Mouse (Mus musculus) urinary bladder, adult 2 months (tissue): ENCODE data around the gene Snrnp48. TPM values are rescaled to one million over a fixed set of nuclear protein-coding genes. Genes with fewer than 3 reads are reported as not detected.
A peak's percentile ranks its signal among the peaks of the same experiment; 100 is the strongest.

ENCODE experiments used
- DNase-seq: peaks from one replicate; pipeline ENCODE4 v3.0.0; 2022; ENCODE audit warnings: low spot score
- polyA plus RNA-seq: library from polyadenylated mRNA; depleted of rRNA; stranded (reverse); fragments of >200 nt; gene quantifications from 2 replicates; pipeline ENCODE4 v1.2.3, GENCODE M21; 2012; rRNA removed

The Snrnp48 gene
- 29.0 and 32.7 TPM in 2 replicates for polyA plus RNA-seq

- peak; percentile 73 for DNase-seq
These were observed at the start of gene Snrnp48 for GRCm38 (mm10) chr13:38204702-38205482. TSS of gene Snrnp48 (plus strand) at chr13:38204938.

GRCm38 (mm10) chr13:38155523-38155922, 49.2 kb upstream of the Snrnp48 start:
- no peak for DNase-seq

DNA sequence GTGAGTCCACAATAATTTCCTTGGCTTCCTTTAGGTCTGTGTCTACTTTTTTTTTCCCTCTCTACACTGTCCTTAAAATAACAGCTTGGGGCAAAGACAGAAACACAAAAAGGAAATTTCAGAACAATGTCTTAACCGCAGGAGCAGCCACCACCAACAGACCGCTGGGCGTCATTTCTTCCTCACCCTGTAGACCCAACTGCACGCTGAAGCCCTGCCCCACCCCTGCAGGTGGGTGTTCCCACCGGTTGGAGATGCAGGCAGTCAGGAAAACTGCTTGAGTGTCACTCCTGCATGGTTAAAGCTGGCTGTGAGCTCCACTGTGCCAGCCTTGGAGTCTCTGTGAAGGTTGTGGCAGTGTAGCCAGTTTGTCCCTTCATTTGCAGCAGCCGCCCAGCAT, 47.1 kb upstream of the Snrnp48 start:
- no peak for DNase-seq

- DNase-seq = no peak
These were observed 42.7 kb upstream of the Snrnp48 start for GRCm38 (mm10) chr13:38162002-38162401.

DNA sequence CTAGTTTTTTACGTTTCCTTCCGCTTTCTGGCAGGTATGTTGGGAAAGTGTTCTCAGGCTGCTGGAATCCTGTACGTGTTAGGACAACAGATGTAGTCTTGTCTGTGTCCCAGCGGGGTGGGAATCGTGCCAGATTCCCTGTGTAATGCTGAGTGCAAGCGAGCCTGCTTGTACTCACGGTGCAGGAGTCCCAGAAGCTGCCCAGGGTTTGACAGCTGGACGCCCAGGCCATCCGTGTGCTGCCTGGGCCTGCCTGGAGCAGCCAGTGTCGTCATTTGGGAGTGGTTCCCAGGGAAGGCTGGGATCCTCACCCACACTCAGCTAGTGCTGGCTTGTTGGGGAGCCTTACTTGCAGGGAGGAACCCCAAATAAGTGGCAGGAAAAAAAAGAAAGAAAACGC, 42.1 kb upstream of the Snrnp48 start:
- peak; percentile 27 for DNase-seq

DNA sequence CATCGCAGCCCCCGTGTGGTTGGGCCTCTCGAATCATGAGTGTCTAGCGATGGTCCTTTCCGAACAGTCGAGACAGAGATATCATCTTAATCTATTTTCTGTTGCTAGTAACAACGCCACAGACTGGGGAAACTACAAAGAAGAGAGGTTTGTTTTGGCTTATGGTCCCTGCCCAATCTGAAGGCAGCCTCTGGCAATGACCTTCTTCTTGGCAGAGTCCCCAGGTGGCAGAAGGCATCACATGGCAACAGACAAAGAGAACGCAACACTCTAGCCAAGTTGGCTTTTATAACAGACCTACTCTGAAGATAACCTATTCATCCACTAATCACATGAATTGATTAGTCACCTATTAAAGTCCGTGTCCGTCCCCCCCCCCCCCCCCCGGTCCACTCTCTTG, 39.8 kb upstream of the Snrnp48 start:
- no peak for DNase-seq

DNA sequence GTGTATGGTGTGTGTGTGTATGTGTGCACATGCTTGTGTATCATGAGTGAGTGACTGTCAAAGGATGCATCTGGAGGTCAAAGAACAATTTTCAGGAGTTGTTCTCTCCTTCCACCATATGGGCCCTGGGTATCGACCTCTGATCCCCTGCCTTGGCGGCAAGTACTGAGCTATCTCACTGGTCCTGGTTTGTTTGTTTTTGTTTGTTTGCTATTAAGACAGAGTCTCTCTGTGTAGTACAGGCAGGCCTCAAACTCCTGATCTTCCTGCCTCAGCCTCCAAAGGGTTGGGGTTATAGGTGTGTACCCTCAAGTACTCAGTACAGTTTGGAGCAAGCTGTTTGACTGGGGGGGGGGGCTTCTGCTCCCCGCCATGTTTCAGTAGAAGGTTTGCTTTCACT, 37.7 kb upstream of the Snrnp48 start:
- no peak for DNase-seq

- no peak for DNase-seq
These were observed 34.0 kb upstream of the Snrnp48 start for GRCm38 (mm10) chr13:38170707-38171144.

GRCm38 (mm10) chr13:38193406-38193805, 11.3 kb upstream of the Snrnp48 start:
- DNase-seq = no peak

- no peak for DNase-seq
These were observed 3.3 kb upstream of the Snrnp48 start for GRCm38 (mm10) chr13:38201413-38201812.

DNA sequence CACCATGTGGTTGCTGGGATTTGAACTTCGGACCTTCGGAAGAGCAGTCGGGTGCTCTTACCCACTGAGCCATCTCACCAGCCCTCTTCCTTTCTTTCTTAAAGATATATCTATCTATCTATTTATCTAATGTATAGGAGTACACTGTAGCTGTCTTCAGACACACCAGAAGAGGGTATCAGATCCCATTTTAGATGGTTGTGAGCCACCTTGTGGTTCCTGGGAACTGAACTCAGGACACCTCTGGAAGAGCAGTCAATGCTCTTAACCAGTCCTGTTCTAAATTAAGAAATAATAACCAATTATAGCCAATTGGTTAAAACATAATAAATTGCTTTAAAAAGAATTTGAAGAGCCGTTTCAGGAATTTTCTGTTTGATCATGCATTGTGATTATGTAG, 567 bp upstream of the Snrnp48 start:
- no peak for DNase-seq

GRCm38 (mm10) chr13:38211122-38211521, 6.4 kb downstream of the Snrnp48 start:
- no peak for DNase-seq

GRCm38 (mm10) chr13:38218686-38219085, 13.9 kb downstream of the Snrnp48 start:
- DNase-seq = no peak

DNA sequence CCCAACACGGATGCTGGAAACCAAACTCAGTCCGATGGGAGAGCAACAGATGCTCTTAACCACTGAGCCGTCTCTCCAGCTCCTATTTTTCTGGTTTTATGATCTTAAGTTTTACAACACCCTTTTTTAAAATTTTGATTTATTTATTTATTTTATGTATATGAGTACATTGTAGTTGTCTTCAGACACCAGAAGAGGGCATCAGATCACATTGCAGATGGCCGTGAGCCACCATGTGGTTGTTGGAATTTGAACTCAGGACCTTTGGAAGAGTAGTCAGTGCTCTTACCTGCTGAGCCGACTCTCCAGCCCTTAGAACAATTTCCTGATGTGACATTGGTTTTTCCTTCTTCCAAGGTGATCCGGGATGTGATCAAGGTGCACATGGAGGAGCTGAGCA, 15.6 kb downstream of the Snrnp48 start:
- DNase-seq = no peak

DNA sequence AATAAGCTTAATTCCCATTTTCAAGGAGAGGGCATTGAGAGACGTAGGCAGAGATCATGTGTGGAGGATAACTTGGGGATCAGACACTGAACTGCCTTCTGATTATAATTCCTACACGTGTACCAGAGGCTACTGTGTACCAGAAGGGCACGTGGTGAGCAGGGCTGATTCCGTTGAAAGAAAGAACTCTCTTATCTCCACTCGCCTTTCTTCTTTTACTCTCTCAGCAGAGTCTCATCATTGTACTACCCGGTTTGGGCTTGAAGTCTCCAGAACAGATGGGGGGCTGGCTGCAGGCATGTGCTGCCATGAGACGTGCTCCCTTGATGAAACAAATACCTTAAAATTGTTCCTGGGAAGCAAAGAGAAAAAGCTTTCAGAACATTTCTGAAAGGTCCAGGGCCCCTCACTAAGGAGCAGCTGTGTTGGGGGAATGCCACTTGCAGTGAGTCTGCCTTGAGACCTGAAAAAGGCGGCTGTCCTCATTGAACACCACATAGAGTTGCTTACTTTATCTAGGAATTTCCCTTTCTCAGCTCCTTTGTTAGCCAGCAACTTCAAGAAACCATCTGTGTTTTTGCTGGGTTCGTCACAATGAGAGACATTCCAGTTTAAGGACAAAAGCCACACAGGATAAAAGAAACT, 25.6 kb downstream of the Snrnp48 start:
- DNase-seq = no peak

DNA sequence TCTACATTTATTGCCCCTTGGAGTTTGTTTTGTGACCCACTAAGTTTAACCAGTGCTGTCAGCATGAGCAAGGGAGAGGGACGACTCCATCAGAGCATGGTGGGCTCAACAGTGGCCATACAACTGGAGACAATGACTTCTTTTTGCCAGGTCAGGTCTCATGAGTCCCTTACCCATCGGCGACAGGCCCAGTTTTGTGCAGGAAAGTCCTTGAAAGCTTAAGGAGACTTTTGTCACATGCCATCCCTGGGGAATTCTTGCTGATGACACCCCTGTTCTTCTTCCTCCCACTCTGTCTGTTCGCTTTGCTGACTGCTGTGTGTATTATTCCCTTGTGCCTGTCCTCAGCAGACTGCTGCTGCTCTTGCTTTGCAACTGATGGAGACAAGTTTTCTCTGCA, 27.7 kb downstream of the Snrnp48 start:
- no peak for DNase-seq

DNA sequence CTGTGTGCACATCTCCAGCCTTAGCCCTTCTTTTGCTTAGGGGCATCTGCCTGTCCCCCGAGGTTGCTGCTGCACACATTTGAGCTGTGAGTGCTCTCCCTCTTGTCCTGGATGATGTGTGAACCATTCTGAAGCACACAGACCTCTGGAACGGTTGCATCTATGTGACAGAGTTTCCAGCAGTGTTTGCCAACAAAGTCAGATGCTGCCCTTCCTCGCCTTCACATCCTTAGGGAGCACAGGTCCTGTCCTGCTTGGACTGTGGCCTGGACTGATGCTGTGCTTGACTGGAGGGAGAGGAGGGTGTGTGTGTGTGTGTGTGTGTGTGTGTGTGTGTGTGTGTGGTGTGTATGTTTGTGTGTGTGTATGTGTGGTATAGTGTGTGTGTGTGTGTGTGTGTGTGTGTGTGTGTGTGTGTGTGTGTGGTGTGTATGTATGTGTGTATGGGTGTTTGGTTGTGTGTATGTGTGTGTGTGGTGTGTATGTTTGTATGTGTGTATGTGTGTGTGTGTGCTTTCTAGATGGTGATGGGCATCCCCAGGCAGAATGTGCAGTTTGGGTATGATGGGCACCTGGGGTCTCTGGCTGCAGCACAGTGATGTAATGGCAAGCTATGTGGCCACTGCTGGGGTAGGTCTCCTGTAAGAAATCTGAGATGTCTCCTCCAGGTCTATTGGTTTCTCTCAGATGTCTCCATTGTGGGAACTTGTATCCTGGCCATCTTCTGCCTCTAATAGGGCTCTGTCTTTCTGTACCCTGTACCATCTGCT, 28.3 kb downstream of the Snrnp48 start:
- no peak for DNase-seq

DNA sequence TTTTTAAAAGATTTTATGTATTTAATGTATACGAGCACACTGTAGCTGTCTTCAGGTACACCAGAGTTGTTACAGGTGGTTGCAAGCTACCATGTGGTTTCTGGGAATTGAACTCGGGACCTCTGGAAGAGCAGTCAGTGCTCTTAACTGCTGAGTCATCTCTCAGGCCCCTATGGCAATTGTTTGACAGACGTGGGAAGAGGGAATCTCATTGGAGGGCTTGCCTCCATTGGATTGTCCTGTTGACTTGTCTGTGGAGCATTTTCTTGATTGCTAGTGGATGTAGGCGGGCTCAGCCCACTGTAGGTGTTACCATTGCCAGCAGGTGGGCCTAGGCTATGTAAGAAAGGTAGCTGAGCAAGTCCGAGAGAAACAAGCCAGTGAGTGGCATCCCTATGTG, 29.9 kb downstream of the Snrnp48 start:
- DNase-seq = no peak

GRCm38 (mm10) chr13:38235370-38235769, 30.6 kb downstream of the Snrnp48 start:
- DNase-seq = no peak

- no peak for DNase-seq
These were observed 43.4 kb downstream of the Snrnp48 start for GRCm38 (mm10) chr13:38248151-38248550.

GRCm38 (mm10) chr13:38251226-38251625, 46.5 kb downstream of the Snrnp48 start:
- no peak for DNase-seq

DNA sequence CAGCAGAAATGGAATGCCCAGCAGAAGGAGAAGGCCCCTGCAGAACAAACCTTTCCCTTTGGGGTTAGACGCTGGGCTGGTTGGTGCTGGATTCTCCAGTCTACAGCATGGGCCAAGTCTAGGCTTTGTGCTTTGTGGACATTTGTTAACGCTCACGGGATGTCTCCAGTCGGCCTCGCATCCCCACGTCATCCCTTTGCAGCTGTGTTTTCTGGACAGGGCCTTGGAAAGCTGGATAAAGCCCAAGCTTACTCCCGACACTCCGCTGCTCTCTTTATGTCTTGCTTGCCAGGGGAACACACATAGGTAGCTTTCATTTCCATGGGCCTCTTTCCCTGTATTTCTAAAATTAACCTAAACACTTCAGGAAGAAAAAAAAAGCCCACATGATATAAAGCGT, 49.0 kb downstream of the Snrnp48 start:
- DNase-seq = no peak

DNA sequence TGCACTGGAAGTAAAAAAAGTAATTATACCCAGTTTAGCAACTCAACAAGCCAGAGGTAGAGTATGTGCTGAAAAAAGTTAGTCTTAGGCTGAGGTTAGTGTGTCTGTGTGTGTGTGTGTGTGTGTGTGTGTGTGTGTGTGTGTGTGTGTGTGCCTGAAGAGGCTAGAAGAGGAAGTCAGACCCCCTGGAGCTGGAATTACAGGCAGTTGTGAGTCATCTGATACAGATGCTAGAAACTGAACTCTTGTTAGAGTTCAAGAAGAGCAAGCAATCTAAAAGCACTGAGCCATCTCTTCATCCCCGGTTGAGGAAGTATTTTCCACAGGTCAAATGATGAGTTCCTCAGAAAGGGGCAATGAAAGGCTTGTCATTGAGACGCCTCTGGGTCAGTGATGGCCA, 54.2 kb downstream of the Snrnp48 start:
- no peak for DNase-seq
